Mouse (Mus musculus) kidney, embryonic 14.5 days (tissue): ENCODE results near the gene Cacna1e. TPM values are rescaled to one million over a fixed set of nuclear protein-coding genes. Genes with fewer than 3 reads are reported as not detected.

Experiments used
- ATAC-seq: fragments of 200-750 bp; cut with Nextera tagmentation; 2 replicates; pipeline ENCODE4 v1.8.0; 2017; ENCODE audit warnings: moderate number of reproducible peaks, mild to moderate bottlenecking, moderate TSS enrichment, moderate library complexity; ENCODE audit not compliant: low FRiP score, low TSS enrichment
- H3K27ac ChIP-seq: fragments of 300-500 bp; sonication (generic); 2 replicates; pipeline ENCODE4 v1.5.1; 2014; ENCODE audit warnings: low read depth, mild to moderate bottlenecking, low read length, moderate library complexity, mixed read lengths
- H3K27me3 ChIP-seq: fragments of 300-500 bp; sonication (generic); 2 replicates; pipeline ENCODE4 v1.6.1; 2014; ENCODE audit warnings: mild to moderate bottlenecking, low read length; ENCODE audit not compliant: control insufficient read depth, insufficient read depth
- H3K36me3 ChIP-seq: fragments of 300-500 bp; sonication (generic); 2 replicates; pipeline ENCODE4 v1.6.1; 2014; ENCODE audit warnings: low read length, mixed read lengths; ENCODE audit not compliant: control insufficient read depth, insufficient read depth
- H3K4me1 ChIP-seq: fragments of 300-500 bp; sonication (generic); 2 replicates; pipeline ENCODE4 v1.6.1; 2014; ENCODE audit warnings: low read length, mixed read lengths; ENCODE audit not compliant: control insufficient read depth, insufficient read depth
- H3K4me2 ChIP-seq: fragments of 300-500 bp; sonication (generic); replicated peaks from 2 replicates; pipeline ENCODE4 v1.6.1; 2014; ENCODE audit warnings: low read depth, mild to moderate bottlenecking, low read length
- H3K4me3 ChIP-seq: fragments of 300-500 bp; sonication (generic); 2 replicates; pipeline ENCODE4 v1.5.1; 2014; ENCODE audit warnings: mild to moderate bottlenecking, low read length
- H3K9ac ChIP-seq: fragments of 300-500 bp; sonication (generic); 2 replicates; pipeline ENCODE4 v1.6.1; 2014; ENCODE audit warnings: low read depth, mild to moderate bottlenecking, low read length, moderate library complexity
- H3K9me3 ChIP-seq: fragments of 300-500 bp; sonication (generic); 2 replicates; pipeline ENCODE4 v1.6.1; 2016; ENCODE audit warnings: low read length; ENCODE audit not compliant: control insufficient read depth
- WGBS: fragments of 180-500 bp; shearing (Covaris S2); extraction: QIAGEN DNeasy Blood & Tissue Kit; methylation state at CpG from one replicate; pipeline ENCODE4 v1.1.7; 2014; 5-methylcytosine and 5-hydroxymethylcytosine counted together
- polyA plus RNA-seq: library from polyadenylated mRNA; unstranded; fragments of >200 nt; fragmentation: Nextera tagmentation; extraction: Ambion mirVana; gene quantifications from 2 replicates; pipeline ENCODE4 v1.2.1, GENCODE M21; 2014

The Cacna1e gene
- polyA plus RNA-seq, 1 experiment from 2014 or later = 0.04 TPM

- H3K4me2 ChIP-seq = no peak overlapping the region
- H3K27me3 ChIP-seq = no peaks in the 10 kb centered on the region
- no peak overlapping the region for H3K9ac ChIP-seq
- H3K36me3 ChIP-seq = no peaks in the 10 kb centered on the region
- ATAC-seq = no peak
- no peak overlapping the region for H3K4me3 ChIP-seq
- WGBS = 77% methylated on average over 31 of the region's 31 CpGs
- no peak overlapping the region for H3K27ac ChIP-seq
- no peaks in the 10 kb centered on the region for H3K4me1 ChIP-seq
- H3K9me3 ChIP-seq = no peaks in the 10 kb centered on the region
These were observed 85.0 kb downstream of the Cacna1e start for GRCm38 (mm10) chr1:154799257-154799656.

GRCm38 (mm10) chr1:154798771-154799170, 85.5 kb downstream of the Cacna1e start:
- no peaks in the 10 kb centered on the region for H3K4me1 ChIP-seq

DNA sequence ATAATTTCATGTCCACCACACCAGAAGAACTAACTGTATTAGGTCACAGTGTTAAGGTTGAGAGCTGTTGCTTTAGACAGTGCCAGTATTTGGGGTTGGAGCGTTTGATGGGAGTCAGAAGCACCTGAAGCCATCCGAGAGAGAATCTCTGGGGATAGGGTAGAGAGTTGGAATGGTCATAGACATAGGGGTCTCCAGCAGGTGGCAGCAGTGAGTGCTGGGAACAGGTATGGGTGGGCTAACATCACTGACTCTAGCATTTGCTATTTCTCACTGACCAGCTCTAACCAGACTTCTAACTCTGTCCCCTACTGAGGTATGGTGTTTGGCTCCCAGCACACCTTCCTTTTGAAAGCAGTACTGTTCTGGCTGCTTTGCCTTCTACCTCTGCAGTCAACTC, 87.6 kb downstream of the Cacna1e start:
- no peaks in the 10 kb centered on the region for H3K27me3 ChIP-seq
- no peak overlapping the region for H3K4me2 ChIP-seq
- 59% methylated on average over 2 of the region's 2 CpGs for WGBS
- no peak overlapping the region for H3K27ac ChIP-seq
- H3K36me3 ChIP-seq = no peaks in the 10 kb centered on the region
- no peak overlapping the region for H3K4me3 ChIP-seq
- no peaks in the 10 kb centered on the region for H3K9me3 ChIP-seq
- ATAC-seq = peak; percentile 62; the same call in 1 of the 2 replicates
- H3K4me1 ChIP-seq = no peaks in the 10 kb centered on the region
- H3K9ac ChIP-seq = no peak overlapping the region

More at GRCm38 (mm10) chr1:154798771-154799170, 85.5 kb downstream of the Cacna1e start:
- no peak overlapping the region for H3K9ac ChIP-seq
- H3K4me2 ChIP-seq = no peak overlapping the region
- H3K36me3 ChIP-seq = no peaks in the 10 kb centered on the region
- no peak overlapping the region for H3K27ac ChIP-seq
- no peak overlapping the region for H3K4me3 ChIP-seq
- H3K27me3 ChIP-seq = no peaks in the 10 kb centered on the region
- 75% methylated on average over 2 of the region's 2 CpGs for WGBS
- no peaks in the 10 kb centered on the region for H3K9me3 ChIP-seq
- ATAC-seq = no peak

GRCm38 (mm10) chr1:154794518-154794951, 89.8 kb downstream of the Cacna1e start:
- no peaks in the 10 kb centered on the region for H3K27me3 ChIP-seq
- no peak overlapping the region for H3K27ac ChIP-seq
- H3K9ac ChIP-seq = no peak overlapping the region
- H3K4me2 ChIP-seq = no peak overlapping the region
- ATAC-seq = no peak
- no peak overlapping the region for H3K4me3 ChIP-seq
- no peaks in the 10 kb centered on the region for H3K9me3 ChIP-seq
- H3K4me1 ChIP-seq = no peaks in the 10 kb centered on the region
- 70% methylated on average over 8 of the region's 8 CpGs for WGBS
- H3K36me3 ChIP-seq = no peaks in the 10 kb centered on the region

DNA sequence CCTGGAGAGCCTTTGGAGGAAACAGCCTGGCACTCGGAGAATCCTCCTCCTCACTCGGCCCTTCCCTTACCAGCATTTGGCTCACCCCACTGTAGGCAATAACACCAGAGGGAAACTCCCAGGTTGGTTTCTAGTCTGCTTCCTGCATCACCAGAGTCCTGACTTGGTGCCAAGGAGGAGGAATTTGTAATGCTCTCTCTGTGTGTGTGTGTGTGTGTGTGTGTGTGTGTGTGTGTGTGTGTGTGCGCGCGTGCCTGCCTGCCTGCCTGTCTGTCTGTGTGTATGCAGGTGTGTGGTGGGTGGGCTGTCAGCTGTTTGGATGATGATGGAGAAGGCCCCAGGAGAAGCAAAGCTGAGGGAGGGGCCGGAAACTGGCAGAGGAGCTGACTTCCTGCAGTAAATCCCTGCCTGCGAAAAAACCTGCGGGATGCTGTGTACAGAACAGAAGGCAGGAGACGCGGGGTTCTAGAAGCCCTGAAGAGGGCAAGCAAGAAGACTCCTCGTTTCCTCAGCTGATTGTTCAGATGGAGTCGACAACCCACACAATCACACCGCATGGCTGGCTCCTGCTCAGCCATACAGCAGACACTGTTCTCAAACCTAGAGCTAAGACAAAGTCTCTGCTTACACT, 92.6 kb downstream of the Cacna1e start:
- H3K4me1 ChIP-seq = no peaks in the 10 kb centered on the region
- H3K36me3 ChIP-seq = no peaks in the 10 kb centered on the region
- no peak overlapping the region for H3K27ac ChIP-seq
- H3K4me2 ChIP-seq = no peak overlapping the region
- WGBS = 48% methylated on average over 13 of the region's 13 CpGs
- no peak overlapping the region for H3K4me3 ChIP-seq
- no peaks in the 10 kb centered on the region for H3K27me3 ChIP-seq
- no peak overlapping the region for H3K9ac ChIP-seq
- no peaks in the 10 kb centered on the region for H3K9me3 ChIP-seq
- no peak for ATAC-seq

DNA sequence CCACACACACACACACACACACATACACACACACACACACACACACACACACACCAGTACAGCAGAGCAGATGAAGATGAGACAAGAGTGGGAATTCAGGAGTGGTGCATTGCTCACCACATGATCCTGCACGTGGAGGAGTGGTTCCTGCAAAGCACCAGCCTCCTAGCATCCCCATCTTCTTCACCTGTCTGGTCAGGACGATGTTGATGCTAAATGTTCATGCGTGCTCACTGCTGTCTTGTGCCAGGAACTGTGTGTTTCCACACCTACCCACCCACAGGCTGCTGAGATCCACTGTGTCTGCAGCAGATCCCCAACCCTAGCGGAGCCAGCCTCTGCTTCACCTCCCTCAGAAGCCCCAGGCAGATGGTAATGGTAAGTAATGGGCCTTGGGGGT, 95.8 kb downstream of the Cacna1e start:
- 63% methylated on average over 4 of the region's 4 CpGs for WGBS
- no peak for ATAC-seq
- 0 out of 2 replicates have a peak, but pooled peaks cover 3% of the 10 kb centered on the region for H3K27me3 ChIP-seq

DNA sequence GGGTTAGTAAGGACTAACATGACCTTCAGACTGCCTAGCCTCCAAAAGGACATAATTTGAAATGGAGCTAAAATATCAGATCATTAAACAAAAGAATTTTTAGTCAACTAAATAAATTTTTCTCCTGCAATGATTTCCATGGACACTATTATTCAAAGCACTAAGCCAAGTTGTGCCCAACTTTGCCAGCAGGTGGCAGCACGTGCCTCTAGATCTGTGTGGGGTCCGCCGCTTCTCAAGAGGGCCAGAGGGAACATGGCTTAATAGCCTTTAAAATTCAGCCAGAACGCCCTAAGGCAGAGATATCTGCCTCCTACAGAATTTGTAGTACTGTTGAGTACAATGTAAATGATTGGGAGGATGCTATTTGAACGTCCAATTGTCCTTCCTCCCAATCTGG, 96.2 kb downstream of the Cacna1e start:
- Histone ChIP-seq H3K4me2 (no peak overlapping the region), H3K27me3 (0 out of 2 replicates have a peak, but pooled peaks cover 3% of the 10 kb centered on the region), H3K36me3 (no peaks in the 10 kb centered on the region), H3K9me3 (no peaks in the 10 kb centered on the region), H3K9ac (no peak overlapping the region), H3K27ac (no peak overlapping the region), H3K4me3 (no peak overlapping the region), H3K4me1 (peaks cover 12% of the 10 kb centered on the region; the same call in 1 of the 2 replicates)
- ATAC-seq = peak; percentile 44; the same call in 1 of the 2 replicates
- 4% methylated on average over 5 of the region's 5 CpGs for WGBS

More for the DNA sequence above, 95.8 kb downstream of the Cacna1e start:
- Histone ChIP-seq H3K9me3 (no peaks in the 10 kb centered on the region), H3K4me2 (no peak overlapping the region), H3K4me3 (no peak overlapping the region), H3K9ac (no peak overlapping the region), H3K36me3 (no peaks in the 10 kb centered on the region), H3K4me1 (peaks cover 12% of the 10 kb centered on the region; the same call in 1 of the 2 replicates), H3K27ac (no peak overlapping the region)

DNA sequence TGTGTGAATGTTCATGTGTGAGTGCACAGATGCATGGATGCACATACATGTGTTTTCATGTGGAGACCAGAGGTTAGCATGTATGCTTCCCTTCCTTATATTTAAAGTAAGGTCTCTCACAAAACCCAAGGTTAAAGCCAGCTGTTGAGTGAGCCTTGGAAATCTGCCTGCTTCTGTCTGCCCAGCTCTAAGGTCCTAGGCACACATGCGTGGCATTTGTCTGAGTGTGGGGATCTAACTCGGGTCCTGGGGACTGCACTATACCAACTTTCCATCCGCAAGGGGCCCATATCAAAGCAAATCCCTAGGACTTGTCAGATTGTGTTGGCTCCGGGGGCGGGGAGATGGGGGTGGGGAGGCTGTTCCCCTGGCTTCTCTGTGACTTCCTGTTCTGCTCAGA, 96.9 kb downstream of the Cacna1e start:
- WGBS = 56% methylated on average over 5 of the region's 5 CpGs
- Histone ChIP-seq H3K4me1 (peaks cover 12% of the 10 kb centered on the region; the same call in 1 of the 2 replicates), H3K9ac (no peak overlapping the region), H3K36me3 (no peaks in the 10 kb centered on the region), H3K27ac (no peak overlapping the region), H3K4me3 (no peak overlapping the region), H3K9me3 (no peaks in the 10 kb centered on the region), H3K27me3 (0 out of 2 replicates have a peak, but pooled peaks cover 3% of the 10 kb centered on the region), H3K4me2 (no peak overlapping the region)
- no peak for ATAC-seq

- no peaks in the 10 kb centered on the region for H3K9me3 ChIP-seq
- H3K27me3 ChIP-seq = 0 out of 2 replicates have a peak, but pooled peaks cover 3% of the 10 kb centered on the region
- no peaks in the 10 kb centered on the region for H3K36me3 ChIP-seq
- H3K9ac ChIP-seq = no peak overlapping the region
- WGBS = 7% methylated on average over 4 of the region's 4 CpGs
- no peak overlapping the region for H3K4me2 ChIP-seq
- no peak overlapping the region for H3K4me3 ChIP-seq
- H3K4me1 ChIP-seq = peaks cover 12% of the 10 kb centered on the region; the same call in 1 of the 2 replicates
- peak; percentile 48; the same call in 1 of the 2 replicates for ATAC-seq
- H3K27ac ChIP-seq = no peak overlapping the region
These were observed 98.0 kb downstream of the Cacna1e start for GRCm38 (mm10) chr1:154786243-154786669.
